Mouse (Mus musculus) midbrain, embryonic 16.5 days (tissue): Measurements from ENCODE around the gene Sema4d. TPM values are rescaled to one million over a fixed set of nuclear protein-coding genes. Genes with fewer than 3 reads are reported as not detected.

Experiments used
- ATAC-seq: fragments of 200-750 bp; cut with Nextera tagmentation; 2 replicates; pipeline ENCODE4 v1.8.0; 2017; ENCODE audit warnings: moderate TSS enrichment
- H3K27ac ChIP-seq: fragments of 300-500 bp; sonication (generic); 2 replicates; pipeline ENCODE4 v1.5.1; 2014; ENCODE audit warnings: mild to moderate bottlenecking, low read length, mixed read lengths
- H3K27me3 ChIP-seq: fragments of 300-500 bp; sonication (generic); 2 replicates; pipeline ENCODE4 v1.6.1; 2014; ENCODE audit warnings: low read depth, low read length, mixed read lengths; ENCODE audit not compliant: control insufficient read depth, insufficient read depth
- H3K36me3 ChIP-seq: fragments of 300-500 bp; sonication (generic); 2 replicates; pipeline ENCODE4 v1.6.1; 2014; ENCODE audit warnings: mild to moderate bottlenecking, low read length, moderate library complexity, mixed read lengths; ENCODE audit not compliant: control insufficient read depth, insufficient read depth
- H3K4me1 ChIP-seq: fragments of 300-500 bp; sonication (generic); 2 replicates; pipeline ENCODE4 v1.6.1; 2014; ENCODE audit warnings: mild to moderate bottlenecking, low read length, mixed read lengths; ENCODE audit not compliant: control insufficient read depth, insufficient read depth
- H3K4me2 ChIP-seq: fragments of 300-500 bp; sonication (generic); 2 replicates; pipeline ENCODE4 v1.6.1; 2014; ENCODE audit warnings: mild to moderate bottlenecking, low read length, mixed read lengths
- H3K4me3 ChIP-seq: fragments of 300-500 bp; sonication (generic); 2 replicates; pipeline ENCODE4 v1.5.1; 2014; ENCODE audit warnings: low read depth, mild to moderate bottlenecking, low read length, moderate library complexity, mixed read lengths
- H3K9ac ChIP-seq: fragments of 300-500 bp; sonication (generic); 2 replicates; pipeline ENCODE4 v1.6.1; 2014; ENCODE audit warnings: low read depth, low read length, mixed read lengths
- H3K9me3 ChIP-seq: fragments of 300-500 bp; sonication (generic); replicated peaks from 2 replicates; pipeline ENCODE4 v1.6.1; 2014; ENCODE audit warnings: mild to moderate bottlenecking, low read length, mixed read lengths; ENCODE audit not compliant: control insufficient read depth, poor library complexity, severe bottlenecking
- WGBS: fragments of 180-500 bp; shearing (Covaris S2); extraction: QIAGEN DNeasy Blood & Tissue Kit; methylation state at CpG from one replicate; pipeline ENCODE4 v1.1.7; 2014; 5-methylcytosine and 5-hydroxymethylcytosine counted together
- polyA plus RNA-seq: library from polyadenylated mRNA; unstranded; fragments of >200 nt; fragmentation: Nextera tagmentation; extraction: Ambion mirVana; gene quantifications from 2 replicates; pipeline ENCODE4 v1.2.1, GENCODE M21; 2015

Gene Sema4d
- polyA plus RNA-seq, 1 experiment from 2014 or later: 16.7 TPM

DNA sequence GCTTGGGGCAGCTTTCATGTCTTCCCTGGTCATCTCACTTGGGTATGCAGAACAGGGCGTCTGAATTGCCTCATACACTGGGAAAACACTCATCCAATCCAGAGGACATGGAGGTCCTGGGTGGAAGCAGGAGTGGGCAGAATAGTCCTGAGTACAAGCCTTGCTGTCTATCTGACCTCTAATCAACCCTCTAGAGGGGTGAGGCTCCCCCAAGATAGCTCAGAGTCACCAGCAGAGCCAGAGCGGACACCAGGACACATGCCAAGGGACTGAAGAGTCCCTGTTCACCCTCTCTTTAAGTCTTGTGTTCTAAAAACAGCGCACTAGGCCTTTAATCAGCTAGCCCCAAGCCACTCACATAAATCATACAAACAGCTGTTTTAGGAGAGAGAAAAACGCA lies 95.7 kb downstream of the Sema4d start:
- H3K4me2 ChIP-seq: no peak overlapping the region
- H3K9me3 ChIP-seq: no peaks in the 10 kb centered on the region
- H3K27me3 ChIP-seq: no peaks in the 10 kb centered on the region
- peaks cover 18% of the 10 kb centered on the region for H3K36me3 ChIP-seq
- H3K27ac ChIP-seq: no peak overlapping the region
- 77% methylated on average over 4 of the region's 4 CpGs for WGBS
- no peaks in the 10 kb centered on the region for H3K4me1 ChIP-seq
- H3K9ac ChIP-seq: no peak overlapping the region
- no peak for ATAC-seq
- H3K4me3 ChIP-seq: no peak overlapping the region

DNA sequence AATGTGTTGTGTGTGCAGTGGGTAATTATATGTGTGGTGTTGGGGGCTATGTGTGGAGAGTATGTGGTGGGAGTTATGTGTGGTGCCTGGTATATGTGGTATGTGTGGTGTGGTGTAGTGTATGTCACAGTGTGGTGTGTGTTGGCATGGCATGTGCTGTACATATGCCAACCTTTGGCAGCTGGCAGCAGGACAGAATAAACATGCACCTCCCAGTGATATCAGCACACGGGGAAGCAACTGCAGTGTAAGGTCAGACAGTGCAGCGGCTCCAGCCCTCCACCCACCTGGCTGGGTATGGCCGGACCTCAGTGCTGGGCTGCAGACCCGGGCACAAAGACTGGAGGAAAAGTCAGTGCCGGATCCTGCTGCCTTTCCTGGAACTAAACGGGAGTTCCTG lies 96.1 kb downstream of the Sema4d start:
- Histone ChIP-seq H3K36me3 (peaks cover 18% of the 10 kb centered on the region), H3K9me3 (no peaks in the 10 kb centered on the region), H3K4me2 (no peak overlapping the region), H3K4me3 (no peak overlapping the region), H3K27me3 (no peaks in the 10 kb centered on the region), H3K9ac (no peak overlapping the region), H3K4me1 (no peaks in the 10 kb centered on the region), H3K27ac (no peak overlapping the region)
- WGBS: 92% methylated on average over 6 of the region's 6 CpGs
- ATAC-seq: no peak

DNA sequence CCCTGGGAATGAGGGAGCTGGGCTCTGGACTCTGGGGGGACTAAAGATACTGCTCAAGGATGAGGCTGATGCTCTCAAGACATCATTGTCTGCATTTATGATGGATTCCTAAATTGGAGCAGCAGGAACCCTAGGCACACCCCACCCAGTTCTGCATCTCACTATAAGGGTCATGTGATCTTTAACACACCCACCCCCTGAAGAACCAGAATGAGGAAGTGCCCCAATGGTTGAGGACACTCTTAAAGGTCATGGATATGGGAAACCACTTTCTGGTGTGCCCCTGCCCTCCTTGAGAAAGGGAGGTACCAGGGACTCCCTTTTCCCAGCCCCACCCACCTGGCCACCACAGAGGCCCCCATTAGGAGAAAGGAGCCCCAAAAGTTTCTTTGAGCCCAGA lies 97.1 kb downstream of the Sema4d start:
- Histone ChIP-seq H3K4me1 (no peaks in the 10 kb centered on the region), H3K9me3 (no peaks in the 10 kb centered on the region), H3K9ac (no peak overlapping the region)

GRCm38 (mm10) chr13:51688688-51689087 lies 104.9 kb downstream of the Sema4d start:
- Histone ChIP-seq H3K27ac (no peak overlapping the region), H3K4me2 (no peak overlapping the region), H3K9me3 (no peaks in the 10 kb centered on the region), H3K9ac (no peak overlapping the region), H3K4me3 (no peak overlapping the region), H3K36me3 (peaks cover 29% of the 10 kb centered on the region), H3K4me1 (no peaks in the 10 kb centered on the region), H3K27me3 (no peaks in the 10 kb centered on the region)
- 39% methylated on average over 3 of the region's 3 CpGs for WGBS
- no peak for ATAC-seq

More for the DNA sequence above, 97.1 kb downstream of the Sema4d start:
- Histone ChIP-seq H3K4me2 (no peak overlapping the region), H3K27me3 (no peaks in the 10 kb centered on the region), H3K4me3 (no peak overlapping the region), H3K36me3 (peaks cover 17% of the 10 kb centered on the region), H3K27ac (no peak overlapping the region)
- no peak for ATAC-seq

GRCm38 (mm10) chr13:51686966-51687365 lies 106.6 kb downstream of the Sema4d start:
- Histone ChIP-seq H3K9ac (no peak overlapping the region), H3K36me3 (peaks cover 45% of the 10 kb centered on the region), H3K4me1 (no peaks in the 10 kb centered on the region), H3K27ac (no peak overlapping the region), H3K27me3 (no peaks in the 10 kb centered on the region), H3K4me2 (no peak overlapping the region), H3K4me3 (no peak overlapping the region), H3K9me3 (no peaks in the 10 kb centered on the region)
- WGBS: 91% methylated on average over 5 of the region's 5 CpGs
- no peak for ATAC-seq

- Histone ChIP-seq H3K4me1 (no peaks in the 10 kb centered on the region), H3K4me2 (no peak overlapping the region), H3K27me3 (no peaks in the 10 kb centered on the region), H3K9ac (no peak overlapping the region), H3K27ac (no peak overlapping the region), H3K9me3 (no peaks in the 10 kb centered on the region), H3K4me3 (no peak overlapping the region), H3K36me3 (peaks cover 53% of the 10 kb centered on the region)
- 94% methylated on average over 7 of the region's 7 CpGs for WGBS
- no peak for ATAC-seq
Measured at GRCm38 (mm10) chr13:51685290-51685966, 108.1 kb downstream of the Sema4d start.

DNA sequence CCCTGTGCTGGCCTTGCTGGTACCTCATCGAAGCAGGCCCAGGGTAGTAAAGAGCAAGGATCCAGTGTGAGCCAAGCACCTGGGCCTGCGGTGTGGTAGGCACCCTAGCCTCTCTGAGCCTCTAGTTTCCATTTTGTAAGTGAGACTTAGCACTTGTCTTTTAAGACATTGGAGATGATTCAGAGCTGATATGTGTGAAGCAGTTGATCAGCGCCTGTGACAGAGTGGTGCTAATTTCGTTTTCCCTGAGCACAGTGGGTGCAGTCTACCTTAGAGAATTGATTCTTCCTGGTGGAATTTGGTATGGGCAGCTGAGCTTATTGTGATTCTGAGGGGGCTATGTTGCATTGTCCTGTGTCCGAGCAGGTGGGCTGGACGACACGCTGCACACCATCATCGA lies 111.9 kb downstream of the Sema4d start:
- H3K9ac ChIP-seq: no peak overlapping the region
- 91% methylated on average over 8 of the region's 8 CpGs for WGBS

DNA sequence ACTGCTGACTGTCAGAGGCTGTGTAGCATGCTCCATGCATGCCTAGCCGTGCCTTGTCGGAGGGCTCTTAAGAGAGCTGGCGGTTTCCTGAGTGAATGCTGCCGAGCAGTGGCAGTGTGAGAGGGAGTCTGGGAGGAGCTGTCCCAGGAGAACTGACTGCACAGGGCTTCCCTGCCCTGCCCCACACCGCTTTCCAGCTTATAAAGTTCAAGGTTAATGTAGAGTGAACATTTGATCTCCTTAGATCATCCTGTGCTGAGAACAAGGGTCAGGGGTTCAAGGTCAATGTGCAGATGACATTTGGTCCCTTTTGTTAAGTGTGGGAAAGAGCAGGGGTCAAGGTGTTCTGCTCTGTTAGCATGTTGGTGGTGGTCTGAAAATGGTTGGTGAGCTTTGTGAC lies 112.5 kb downstream of the Sema4d start:
- H3K4me1 ChIP-seq: no peaks in the 10 kb centered on the region
- no peak overlapping the region for H3K4me3 ChIP-seq
- no peaks in the 10 kb centered on the region for H3K27me3 ChIP-seq
- H3K4me2 ChIP-seq: no peak overlapping the region
- no peak overlapping the region for H3K9ac ChIP-seq
- peaks cover 64% of the 10 kb centered on the region for H3K36me3 ChIP-seq
- no peak for ATAC-seq
- no peaks in the 10 kb centered on the region for H3K9me3 ChIP-seq
- H3K27ac ChIP-seq: no peak overlapping the region
- WGBS: 84% methylated on average over 5 of the region's 5 CpGs

More for the DNA sequence above, 111.9 kb downstream of the Sema4d start:
- Histone ChIP-seq H3K4me1 (no peaks in the 10 kb centered on the region), H3K9me3 (no peaks in the 10 kb centered on the region), H3K27ac (no peak overlapping the region), H3K4me3 (no peak overlapping the region), H3K36me3 (peaks cover 67% of the 10 kb centered on the region), H3K4me2 (no peak overlapping the region), H3K27me3 (no peaks in the 10 kb centered on the region)
- ATAC-seq: no peak

GRCm38 (mm10) chr13:51679332-51679731 lies 114.2 kb downstream of the Sema4d start:
- Histone ChIP-seq H3K27ac (no peak overlapping the region), H3K27me3 (no peaks in the 10 kb centered on the region), H3K9ac (no peak overlapping the region), H3K36me3 (peaks cover 61% of the 10 kb centered on the region), H3K4me3 (no peak overlapping the region), H3K9me3 (no peaks in the 10 kb centered on the region), H3K4me2 (no peak overlapping the region), H3K4me1 (no peaks in the 10 kb centered on the region)
- WGBS: 84% methylated on average over 4 of the region's 4 CpGs
- no peak for ATAC-seq
